Mouse (Mus musculus) left cerebral cortex, adult 18-20 months (tissue): ENCODE data around the gene Pla1a. TPM values are rescaled to one million over a fixed set of nuclear protein-coding genes. Genes with fewer than 3 reads are reported as not detected.

Source experiments
- DNase-seq, 2 experiments: peaks; one replicate each; pipeline ENCODE4 v3.0.0; 2021 to 2022; ENCODE audit warnings: low spot score in 2 of 2, mixed read lengths in 1 of 2
- total RNA-seq, 2 experiments: library from RNA; stranded (reverse); gene quantifications; 2 replicates each; pipeline ENCODE4 v1.2.3; 2021

Pla1a gene
- total RNA-seq, 2 experiments from 2014 or later, result 0.94 to 1.0 TPM

DNA sequence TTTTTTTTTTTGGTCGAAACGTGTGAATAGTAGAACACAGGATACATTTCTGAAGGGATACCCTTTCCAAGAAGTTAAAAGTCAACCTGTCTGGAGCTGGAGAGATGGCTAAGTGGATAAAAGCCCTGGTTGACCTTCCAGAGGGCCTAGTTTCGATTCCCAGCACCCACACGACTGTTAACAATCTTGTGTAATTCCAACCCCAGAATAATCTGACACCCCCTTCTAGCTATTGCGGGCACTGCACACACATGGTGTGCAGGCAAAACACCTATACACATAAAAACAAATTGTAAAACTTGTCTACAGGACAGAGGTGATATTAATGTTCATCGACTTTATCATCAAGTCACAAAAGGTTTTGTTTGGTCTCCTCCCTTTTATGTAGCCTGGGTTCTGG lies 85.4 kb downstream of the Pla1a start:
- DNase-seq, result no peak

DNA sequence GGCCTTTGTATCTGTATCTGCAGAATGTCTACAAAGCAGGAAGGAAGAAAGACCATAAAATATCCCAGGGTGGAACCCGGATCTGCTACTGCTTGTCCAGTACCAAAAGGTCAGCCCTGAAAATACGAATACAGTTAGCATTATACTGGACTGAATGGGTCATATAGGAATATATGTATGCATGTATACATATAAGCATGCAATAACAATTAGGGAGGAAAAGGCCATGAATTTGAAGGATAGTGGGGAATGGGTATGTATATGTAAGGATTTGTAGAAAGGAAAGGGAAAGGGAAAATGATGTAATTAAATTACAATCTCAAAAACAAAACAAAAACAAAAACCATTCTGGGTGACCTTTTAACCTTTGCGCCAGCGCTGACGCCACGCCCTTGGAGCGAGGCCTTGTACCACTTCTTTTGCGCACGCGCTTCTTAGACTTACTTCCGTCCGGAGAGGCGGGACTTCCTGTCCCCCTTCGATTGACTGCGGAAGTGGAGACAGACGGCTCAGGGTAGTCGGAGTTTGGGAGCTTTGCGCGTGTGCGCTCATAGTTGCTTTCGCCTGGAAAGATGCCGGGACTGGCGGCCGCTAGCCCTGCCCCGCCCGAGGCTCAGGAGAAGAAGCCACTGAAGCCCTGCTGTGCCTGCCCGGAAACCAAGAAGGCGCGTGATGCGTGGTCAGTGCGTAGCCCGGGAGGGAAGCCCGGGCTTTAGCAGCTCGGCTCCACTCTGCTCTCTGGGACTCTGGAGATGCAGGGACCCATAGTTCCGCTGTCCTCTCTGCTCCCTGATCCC lies 86.2 kb downstream of the Pla1a start, which contains the start of the genes Cox17 and Gm21987:
Cox17 (plus strand) TSS at position 463 of the 797 bp plus-strand sequence.
Gm21987 (plus strand) TSS at position 512 of the 797 bp plus-strand sequence.
- peak; percentile 89 to 94 for DNase-seq

Other genes with a start within 250 kb of the Pla1a start
- not detected for gene Nr1i2, start 138.3 kb downstream of the Pla1a start, total RNA-seq
- gene Maats1, start 91.0 kb downstream of the Pla1a start, total RNA-seq, result 1 to 10 TPM in 1 of 2 experiments, under 1 TPM in 1; 0.82 to 1.5 TPM
- gene Cox17, start 86.2 kb downstream of the Pla1a start, total RNA-seq, result 100 to 1,000 TPM; 140 to 142 TPM
- gene Gm21987, start 86.1 kb downstream of the Pla1a start, total RNA-seq, result not detected
- gene Popdc2, start 70.9 kb downstream of the Pla1a start, total RNA-seq, result 1 to 10 TPM in 1 of 2 experiments, under 1 TPM in 1; 0.89 to 1.3 TPM
- 10 to 100 TPM; 61.6 to 63.2 TPM for gene Adprh, start 19.6 kb upstream of the Pla1a start, total RNA-seq
- under 1 TPM; 0.30 to 0.65 TPM for gene Cd80, start 22.4 kb upstream of the Pla1a start, total RNA-seq
- gene Timmdc1, start 89.5 kb upstream of the Pla1a start, total RNA-seq, result 10 to 100 TPM; 33.9 to 36.2 TPM
- gene Poglut1, start 117.1 kb upstream of the Pla1a start, total RNA-seq, result 10 to 100 TPM; 43.4 TPM
- 10 to 100 TPM; 20.8 to 21.0 TPM for gene Tmem39a, start 125.6 kb upstream of the Pla1a start, total RNA-seq